Mouse (Mus musculus) kidney, postnatal 0 days (tissue): ENCODE measurements around the gene Tldc1. TPM values are rescaled to one million over a fixed set of nuclear protein-coding genes. Genes with fewer than 3 reads are reported as not detected.

Source experiments
- ATAC-seq: fragments of 200-750 bp; cut with Nextera tagmentation; replicated peaks from 2 replicates; pipeline ENCODE4 v1.8.0; 2017; ENCODE audit warnings: low read depth, moderate number of reproducible peaks, moderate TSS enrichment, moderate library complexity; ENCODE audit not compliant: low FRiP score
- DNase-seq: peaks from one replicate; pipeline ENCODE4 v3.0.0-alpha.2; 2016; ENCODE audit warnings: low spot score
- H3K27ac ChIP-seq: fragments of 300-500 bp; sonication (generic); 2 replicates; pipeline ENCODE4 v1.5.1; 2014; ENCODE audit warnings: mild to moderate bottlenecking
- H3K27me3 ChIP-seq: fragments of 300-500 bp; sonication (generic); 2 replicates; pipeline ENCODE4 v1.6.1; 2014; ENCODE audit warnings: low read length, mixed read lengths; ENCODE audit not compliant: insufficient read depth
- H3K36me3 ChIP-seq: fragments of 300-500 bp; sonication (generic); 2 replicates; pipeline ENCODE4 v1.6.1; 2014; ENCODE audit warnings: low read length, mixed read lengths; ENCODE audit not compliant: insufficient read depth
- H3K4me1 ChIP-seq: fragments of 300-500 bp; sonication (generic); replicated peaks from 2 replicates; pipeline ENCODE4 v1.6.1; 2014; ENCODE audit warnings: antibody characterized with exemption, low read length, mixed read lengths; ENCODE audit not compliant: insufficient read depth
- H3K4me2 ChIP-seq: fragments of 300-500 bp; sonication (generic); 2 replicates; pipeline ENCODE4 v1.6.1; 2014; ENCODE audit warnings: mild to moderate bottlenecking, low read length, moderate library complexity, mixed read lengths
- H3K4me3 ChIP-seq: fragments of 300-500 bp; sonication (generic); replicated peaks from 2 replicates; pipeline ENCODE4 v1.5.1; 2014; ENCODE audit warnings: low read depth, low read length
- H3K9ac ChIP-seq: fragments of 300-500 bp; sonication (generic); 2 replicates; pipeline ENCODE4 v1.6.1; 2014; ENCODE audit warnings: low read depth, low read length
- H3K9me3 ChIP-seq: fragments of 300-500 bp; sonication (generic); replicated peaks from 2 replicates; pipeline ENCODE4 v1.6.1; 2016; ENCODE audit warnings: low read length, inconsistent platforms, mixed read lengths
- CTCF ChIP-seq: IDR thresholded peaks from 2 replicates; pipeline ENCODE4 v1.5.1; 2016; ENCODE audit warnings: antibody characterized with exemption, low read depth, mild to moderate bottlenecking, moderate library complexity
- WGBS: fragments of 180-500 bp; shearing (Covaris S2); extraction: QIAGEN DNeasy Blood & Tissue Kit; methylation state at CpG from one replicate; pipeline ENCODE4 v1.1.7; 2014; 5-methylcytosine and 5-hydroxymethylcytosine counted together
- polyA plus RNA-seq: library from polyadenylated mRNA; unstranded; fragments of >200 nt; fragmentation: Nextera tagmentation; extraction: Ambion mirVana; gene quantifications from 2 replicates; pipeline ENCODE4 v1.2.1, GENCODE M21; 2015

The Tldc1 gene
- polyA plus RNA-seq: 11.8 and 11.9 TPM in 2 replicates

- no peak for TF ChIP-seq CTCF
- ATAC-seq (peak; percentile 97), DNase-seq (peak; percentile 99)
- WGBS: 0% methylated on average over 18 of the region's 18 CpGs
- Histone ChIP-seq H3K27ac (peak within 1 kb of the TSS; percentile 87), H3K4me1 (peaks cover 12% of the 10 kb centered on the region), H3K4me3 (peak within 1 kb of the TSS; percentile 52), H3K9ac (peak within 1 kb of the TSS; percentile 69), H3K9me3 (no peaks in the 10 kb centered on the region), H3K36me3 (no peaks in the 10 kb centered on the region), H3K4me2 (peak within 1 kb of the TSS; percentile 78), H3K27me3 (no peaks in the 10 kb centered on the region)
These were observed at the start of gene Tldc1 for GRCm38 (mm10) chr8:119778263-119778662. Gene Tldc1, minus strand, starts transcription at chr8:119778416.

- Histone ChIP-seq H3K9me3 (no peaks in the 10 kb centered on the region), H3K4me1 (peaks cover 42% of the 10 kb centered on the region), H3K9ac (no peak overlapping the region), H3K4me2 (no peak overlapping the region), H3K36me3 (no peaks in the 10 kb centered on the region), H3K27me3 (no peaks in the 10 kb centered on the region), H3K27ac (peak overlapping the region; percentile 33; the same call in 1 of the 2 replicates), H3K4me3 (no peak overlapping the region)
- WGBS: 27% methylated on average over 4 of the region's 4 CpGs
- TF ChIP-seq CTCF: no peak
- ATAC-seq (no peak), DNase-seq (peak; percentile 69)
These were observed 49.5 kb upstream of the Tldc1 start for GRCm38 (mm10) chr8:119827721-119828153.

GRCm38 (mm10) chr8:119826982-119827381, 48.8 kb upstream of the Tldc1 start:
- no peak overlapping the region for H3K9ac ChIP-seq
- H3K36me3 ChIP-seq: 0 out of 2 replicates have a peak, but pooled peaks cover 5% of the 10 kb centered on the region
- ATAC-seq (no peak), DNase-seq (no peak)
- 79% methylated on average over 5 of the region's 5 CpGs for WGBS
- no peaks in the 10 kb centered on the region for H3K9me3 ChIP-seq
- H3K4me2 ChIP-seq: no peak overlapping the region
- H3K4me3 ChIP-seq: no peak overlapping the region
- H3K4me1 ChIP-seq: peaks cover 34% of the 10 kb centered on the region
- H3K27ac ChIP-seq: 0 out of 2 replicates have a peak overlapping the region, but pooled peaks have one; percentile 33
- no peak for TF ChIP-seq CTCF
- no peaks in the 10 kb centered on the region for H3K27me3 ChIP-seq

- Histone ChIP-seq H3K4me2 (no peak overlapping the region), H3K36me3 (0 out of 2 replicates have a peak, but pooled peaks cover 7% of the 10 kb centered on the region), H3K4me3 (no peak overlapping the region), H3K27ac (no peak overlapping the region), H3K9me3 (no peaks in the 10 kb centered on the region), H3K9ac (no peak overlapping the region), H3K27me3 (no peaks in the 10 kb centered on the region), H3K4me1 (peaks cover 26% of the 10 kb centered on the region)
- no peak for TF ChIP-seq CTCF
- DNase-seq: no peak
- no peak for ATAC-seq
- 78% methylated on average over 19 of the region's 19 CpGs for WGBS
These were observed 47.9 kb upstream of the Tldc1 start for GRCm38 (mm10) chr8:119825950-119826730.

- Histone ChIP-seq H3K4me3 (no peak overlapping the region), H3K4me1 (peaks cover 14% of the 10 kb centered on the region), H3K27me3 (no peaks in the 10 kb centered on the region), H3K9me3 (no peaks in the 10 kb centered on the region), H3K27ac (no peak overlapping the region), H3K4me2 (no peak overlapping the region), H3K9ac (no peak overlapping the region), H3K36me3 (0 out of 2 replicates have a peak, but pooled peaks cover 7% of the 10 kb centered on the region)
- WGBS: 54% methylated on average over 11 of the region's 11 CpGs
- TF ChIP-seq CTCF: no peak
- ATAC-seq (no peak), DNase-seq (peak; percentile 63)
These were observed 46.6 kb upstream of the Tldc1 start for GRCm38 (mm10) chr8:119824809-119825273.

GRCm38 (mm10) chr8:119824100-119824499, 45.9 kb upstream of the Tldc1 start:
- no peak for ATAC-seq
- DNase-seq: no peak
- Histone ChIP-seq H3K9ac (no peak overlapping the region), H3K36me3 (0 out of 2 replicates have a peak, but pooled peaks cover 7% of the 10 kb centered on the region), H3K4me3 (no peak overlapping the region), H3K4me2 (no peak overlapping the region), H3K27me3 (no peaks in the 10 kb centered on the region), H3K9me3 (no peaks in the 10 kb centered on the region), H3K27ac (no peak overlapping the region), H3K4me1 (peaks cover 11% of the 10 kb centered on the region)
- TF ChIP-seq CTCF: no peak
- 69% methylated on average over 4 of the region's 4 CpGs for WGBS
